Mouse (Mus musculus): ENCODE measurements at regions not wholly inside any gene's neighbourhood (a gene's known extent, or its start where the extent isn't known, plus 50 kb on each side); places are given as distances from the start of the nearest gene placed in this dataset.
A peak's percentile ranks its signal among the peaks of the same experiment; 100 is the strongest.

GRCm38 (mm10) chr5:9954652-9955051 is 229.7 kb upstream of the Grm3 start:
- peak; percentile 14 for DNase-seq (ENCODE audit: low spot score)

- no peak for DNase-seq (ENCODE audit: low spot score)
Observed at GRCm38 (mm10) chr5:9938746-9939145, 213.8 kb upstream of the Grm3 start.

DNA sequence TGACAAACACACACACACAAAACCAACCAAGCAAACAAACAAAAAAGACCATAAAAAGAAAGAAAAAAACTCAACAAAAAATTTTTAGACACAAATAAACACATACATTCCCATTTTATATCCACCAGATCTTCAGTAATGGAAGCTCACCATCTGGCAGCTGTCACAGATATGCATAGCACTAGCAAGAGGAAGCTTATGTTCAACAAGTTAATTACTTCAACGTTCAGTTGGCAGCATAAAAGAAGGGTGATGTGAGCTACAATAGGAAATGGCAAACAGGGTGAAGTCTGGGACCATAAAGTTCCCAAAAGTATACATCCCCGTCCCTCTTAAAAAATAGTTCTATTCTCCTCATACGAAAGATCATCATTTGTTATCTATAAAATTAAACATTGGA is 188.0 kb upstream of the Grm3 start:
- DNase-seq (ENCODE audit: low spot score): no peak

GRCm38 (mm10) chr5:9911783-9912182 is 186.8 kb upstream of the Grm3 start:
- no peak for DNase-seq (ENCODE audit: low spot score)

GRCm38 (mm10) chr5:9911089-9911473 is 186.1 kb upstream of the Grm3 start:
- DNase-seq (ENCODE audit: low spot score): no peak

- DNase-seq (ENCODE audit: low spot score): no peak
Observed at GRCm38 (mm10) chr5:9910452-9911088, 185.6 kb upstream of the Grm3 start.

DNA sequence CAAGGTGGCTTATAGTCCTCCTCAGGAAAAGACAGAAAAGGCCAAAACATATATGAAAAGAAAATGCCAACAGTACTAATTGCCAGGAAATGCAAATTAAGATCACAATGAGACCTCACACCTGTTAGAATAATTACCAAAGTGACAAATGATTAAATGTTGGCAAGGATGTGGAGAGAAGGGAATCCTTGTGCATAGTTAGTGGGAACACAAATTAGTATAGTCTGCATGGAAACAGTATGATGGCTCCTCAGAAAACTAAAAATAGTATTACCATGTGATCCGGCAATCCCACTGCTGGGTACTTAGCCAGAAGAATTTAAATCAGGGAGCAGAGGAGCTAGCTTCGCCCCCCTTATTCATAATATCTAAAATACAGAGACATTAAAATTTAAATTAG is 170.3 kb upstream of the Grm3 start:
- no peak for DNase-seq (ENCODE audit: low spot score)

- no peak for DNase-seq (ENCODE audit: low spot score)
Observed at GRCm38 (mm10) chr5:9878063-9878462, 153.1 kb upstream of the Grm3 start.

DNA sequence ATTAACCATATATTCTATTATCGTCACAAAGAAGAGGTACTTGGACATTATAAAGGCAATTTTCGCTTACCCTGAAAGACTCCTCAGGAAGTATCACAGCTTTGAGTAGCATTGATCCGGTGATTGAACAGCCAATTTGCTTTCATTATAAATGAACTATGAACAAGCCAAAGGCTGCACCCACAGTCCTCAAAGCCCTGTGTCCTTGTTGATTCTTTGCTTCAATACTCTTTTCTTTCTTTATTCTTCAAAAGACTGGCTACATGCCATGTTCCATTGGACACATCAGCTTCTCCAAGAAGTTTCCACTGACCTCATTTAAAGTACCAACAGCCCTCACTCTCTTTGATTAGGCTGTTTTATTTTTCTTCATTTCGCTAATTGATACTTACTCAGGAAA is 144.1 kb upstream of the Grm3 start:
- DNase-seq (ENCODE audit: low spot score): no peak

- DNase-seq (ENCODE audit: low spot score): no peak
Observed at GRCm38 (mm10) chr5:9829750-9830149, 104.8 kb upstream of the Grm3 start.

DNA sequence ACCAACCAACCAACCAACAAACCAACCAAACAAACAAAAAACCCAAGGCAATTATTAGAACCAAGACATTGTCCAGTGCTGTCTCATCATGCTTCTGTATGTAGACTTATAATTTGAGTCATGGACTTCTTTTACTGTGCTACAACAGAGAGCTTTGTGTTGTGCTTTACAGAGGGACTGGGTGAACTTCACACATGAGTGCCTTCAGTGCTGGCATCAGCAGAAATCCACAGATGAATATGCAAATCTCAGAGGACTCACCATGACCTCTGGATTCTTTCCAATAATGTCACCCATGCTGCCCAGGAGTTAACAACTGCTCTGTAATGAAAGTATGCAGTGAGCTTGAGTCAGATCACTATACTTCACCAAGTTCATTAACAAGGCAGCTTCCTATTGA is 76.7 kb upstream of the Grm3 start:
- no peak for DNase-seq (ENCODE audit: low spot score)

GRCm38 (mm10) chr5:9781107-9781506 is 56.1 kb upstream of the Grm3 start:
- DNase-seq (ENCODE audit: low spot score): no peak
